Mouse (Mus musculus) CH12.LX (cell line): ENCODE data around the gene Fam20c. TPM values are rescaled to one million over a fixed set of nuclear protein-coding genes. Genes with fewer than 3 reads are reported as not detected.

Source experiments
- DNase-seq: peaks from one replicate; pipeline ENCODE4 v3.0.0-alpha.2; 2013; ENCODE audit errors: extremely low read depth
- H3K27ac ChIP-seq: 2 replicates; pipeline ENCODE4 v1.5.1; 2012; ENCODE audit warnings: low read depth, mild to moderate bottlenecking, control low read depth, moderate library complexity; ENCODE audit not compliant: insufficient read depth
- H3K27me3 ChIP-seq: replicated peaks from 2 replicates; pipeline ENCODE3; 2012; ENCODE audit warnings: inconsistent platforms
- H3K36me3 ChIP-seq, 2 experiments: replicated peaks in 1 of 2; 2 replicates each; pipeline versions ENCODE3 to v1.6.1; 2012; ENCODE audit warnings: inconsistent platforms in 1 of 2, low read length in 1 of 2, mild to moderate bottlenecking in 1 of 2, mixed read lengths in 1 of 2, moderate library complexity in 1 of 2; ENCODE audit not compliant: control insufficient read depth in 1 of 2, insufficient read depth in 1 of 2
- H3K4me1 ChIP-seq, 2 experiments: 2 replicates each; pipeline ENCODE4 v1.6.1; 2012; ENCODE audit warnings: inconsistent platforms in 1 of 2, moderate library complexity in 1 of 2; ENCODE audit not compliant: insufficient read depth in 2 of 2, control insufficient read depth in 1 of 2
- H3K4me2 ChIP-seq: 2 replicates; pipeline ENCODE4 v1.6.1; 2012; ENCODE audit warnings: low read depth, mild to moderate bottlenecking, control low read depth; ENCODE audit not compliant: poor library complexity, insufficient read depth, severe bottlenecking
- H3K4me3 ChIP-seq, 3 experiments: fragments of 150-350 bp in 1 of 3; sonication (generic) in 1 of 3; replicated peaks in 1 of 3; 2 replicates each; pipeline versions ENCODE3 to v1.5.1; 2011 to 2012; ENCODE audit warnings: low read depth in 2 of 3, low read length in 2 of 3, mild to moderate bottlenecking in 2 of 3, moderate library complexity in 2 of 3, control low read depth in 1 of 3, improper control_type of control experiment in 1 of 3, inconsistent platforms in 1 of 3, mixed read lengths in 1 of 3; ENCODE audit not compliant: poor library complexity in 1 of 3
- H3K79me2 ChIP-seq: replicated peaks from 2 replicates; pipeline ENCODE4 v1.6.1; 2012; ENCODE audit warnings: mild to moderate bottlenecking, moderate library complexity; ENCODE audit not compliant: control insufficient read depth, poor library complexity, insufficient read depth, severe bottlenecking; ENCODE audit errors: extremely low read depth
- H3K9ac ChIP-seq: 2 replicates; pipeline ENCODE4 v1.6.1; 2012; ENCODE audit warnings: low read depth, mild to moderate bottlenecking, control low read depth, moderate library complexity; ENCODE audit not compliant: insufficient read depth
- H3K9me3 ChIP-seq: replicated peaks from 2 replicates; pipeline ENCODE3; 2012; ENCODE audit warnings: low read length, inconsistent platforms, mixed read lengths
- E2F4 ChIP-seq: IDR thresholded peaks from 2 replicates; pipeline ENCODE4 v1.6.1; 2011; ENCODE audit warnings: low read depth, low read length, improper control_type of control experiment; ENCODE audit not compliant: insufficient replicate concordance
- ELF1 ChIP-seq: IDR thresholded peaks from 2 replicates; pipeline ENCODE4 v1.6.1; 2014; ENCODE audit warnings: low read depth, mild to moderate bottlenecking, inconsistent platforms, low read length, improper control_type of control experiment
- EP300 ChIP-seq: IDR thresholded peaks from 2 replicates; pipeline ENCODE4 v1.6.1; 2011; ENCODE audit warnings: low read length, improper control_type of control experiment
- ETS1 ChIP-seq: conservative IDR thresholded peaks from 2 replicates; pipeline ENCODE4 v1.6.1; 2012; ENCODE audit warnings: low read depth, mild to moderate bottlenecking, inconsistent platforms, low read length, improper control_type of control experiment, moderate library complexity
- GABPA ChIP-seq: IDR thresholded peaks from 2 replicates; pipeline ENCODE4 v1.6.1; 2012; ENCODE audit warnings: low read depth, low read length, improper control_type of control experiment, inconsistent platforms; ENCODE audit not compliant: insufficient replicate concordance
- KAT2A ChIP-seq: IDR thresholded peaks from 2 replicates; pipeline ENCODE4 v1.6.1; 2012; ENCODE audit warnings: low read length, improper control_type of control experiment, inconsistent platforms; ENCODE audit not compliant: insufficient replicate concordance
- MAX ChIP-seq: IDR thresholded peaks from 2 replicates; pipeline ENCODE4 v1.6.1; 2011; ENCODE audit warnings: low read length, improper control_type of control experiment
- MAZ ChIP-seq: IDR thresholded peaks from 2 replicates; pipeline ENCODE4 v1.6.1; 2012; ENCODE audit warnings: low read depth, mild to moderate bottlenecking, inconsistent platforms, low read length, improper control_type of control experiment, moderate library complexity
- MEF2A ChIP-seq: IDR thresholded peaks from 2 replicates; pipeline ENCODE4 v1.6.1; 2014; ENCODE audit warnings: low read depth, mild to moderate bottlenecking, inconsistent platforms, low read length, improper control_type of control experiment, borderline replicate concordance
- MYC ChIP-seq: IDR thresholded peaks from 2 replicates; pipeline ENCODE4 v1.6.1; 2011; ENCODE audit warnings: low read depth, mild to moderate bottlenecking, improper control_type of control experiment, low read length
- POLR2AphosphoS2 ChIP-seq: IDR thresholded peaks from 2 replicates; pipeline ENCODE4 v1.6.1; 2011; ENCODE audit warnings: low read depth, low read length, improper control_type of control experiment
- RAD21 ChIP-seq: IDR thresholded peaks from 2 replicates; pipeline ENCODE4 v1.6.1; 2011; ENCODE audit warnings: low read depth, mild to moderate bottlenecking, low read length, improper control_type of control experiment, moderate library complexity
- SIN3A ChIP-seq: IDR thresholded peaks from 2 replicates; pipeline ENCODE4 v1.6.1; 2012; ENCODE audit warnings: low read length, improper control_type of control experiment, inconsistent platforms
- TCF12 ChIP-seq: IDR thresholded peaks from 2 replicates; pipeline ENCODE4 v1.6.1; 2014; ENCODE audit warnings: low read depth, mild to moderate bottlenecking, inconsistent platforms, low read length, improper control_type of control experiment
- USF2 ChIP-seq: conservative IDR thresholded peaks from 2 replicates; pipeline ENCODE4 v1.6.1; 2011; ENCODE audit warnings: low read depth, low read length, improper control_type of control experiment
- ZC3H11A ChIP-seq: IDR thresholded peaks from 2 replicates; pipeline ENCODE4 v1.6.1; 2012; ENCODE audit warnings: low read depth, mild to moderate bottlenecking, inconsistent platforms, low read length, improper control_type of control experiment
- ZKSCAN1 ChIP-seq: IDR thresholded peaks from 2 replicates; pipeline ENCODE4 v1.6.1; 2012; ENCODE audit warnings: low read depth, inconsistent platforms, low read length, improper control_type of control experiment, borderline replicate concordance
- ZMIZ1 ChIP-seq: IDR thresholded peaks from 2 replicates; pipeline ENCODE4 v1.6.1; 2012; ENCODE audit warnings: low read depth, mild to moderate bottlenecking, inconsistent platforms, low read length, improper control_type of control experiment
- ZNF384 ChIP-seq: IDR thresholded peaks from 2 replicates; pipeline ENCODE4 v1.6.1; 2012; ENCODE audit warnings: low read depth, low read length, improper control_type of control experiment, inconsistent platforms
- dilution Hi-C: fragments of 300-500 bp; cut with MboI; formaldehyde crosslinking; loops from 2 replicates; pipeline ENCODE4 v1.14.3; 2020; ENCODE audit warnings: low sequenced_read_pairs; ENCODE audit not compliant: extremely low pct_unique_long_range_greater_than_20kb, extremely low pct_ligation_motif_present
- in situ Hi-C: fragments of 300-500 bp; cut with MboI; formaldehyde crosslinking; loops from 3 replicates; pipeline ENCODE4 v1.14.3; 2019; ENCODE audit warnings: low sequenced_read_pairs, low pct_ligation_motif_present, low pct_unique_long_range_greater_than_20kb, mixed read lengths
- polyA plus RNA-seq: library from polyadenylated mRNA; unstranded; fragments of >175 nt; gene quantifications from 2 replicates; pipeline ENCODE4 v1.2.1, GENCODE M21; 2012; ENCODE audit warnings: low read depth; ENCODE audit not compliant: insufficient read length
- total RNA-seq, 2 experiments: library from RNA; depleted of rRNA; stranded (reverse); fragments of 300-350 nt in 1 of 2; fragments of >200 nt in 1 of 2; gene quantifications; 2 replicates each; pipeline ENCODE4 v1.2.3; 2012 to 2014

Fam20c gene
- total and polyA plus RNA-seq, 3 experiments: 0.13 to 0.84 (median 0.15) TPM

DNA sequence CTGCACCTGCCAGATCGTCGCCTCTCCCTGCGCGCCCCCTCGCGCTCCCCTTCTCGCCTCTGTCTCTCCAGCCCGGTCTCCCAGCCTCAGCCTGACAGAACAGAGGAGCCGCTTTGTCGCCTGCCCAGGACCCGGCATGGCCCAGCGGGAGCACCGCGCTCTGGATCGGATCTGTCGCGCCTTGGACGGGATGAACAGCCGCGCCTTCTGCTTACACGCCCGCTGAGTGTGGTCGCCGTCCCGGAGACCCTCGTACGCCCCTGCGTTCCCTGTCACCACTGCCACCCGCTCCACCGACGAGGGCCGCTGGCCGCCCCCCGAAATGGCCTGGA, 773 bp downstream of the Fam20c start:
- Histone ChIP-seq H3K27me3 (peaks cover 17% of the 10 kb centered on the region), H3K9ac (no peak overlapping the region), H3K4me3 (peak overlapping the region in 1 of 3 experiments; percentile 43), H3K9me3 (peaks cover 13% of the 10 kb centered on the region), H3K36me3 (no peaks in the 10 kb centered on the region), H3K79me2 (no peaks in the 10 kb centered on the region), H3K27ac (no peak overlapping the region), H3K4me2 (no peak overlapping the region), H3K4me1 (peaks cover 0 to 6% of the 10 kb centered on the region in 2 experiments; a peak in 2 of 4 replicates)
- in situ Hi-C loops: no loop called here
- TF ChIP-seq KAT2A (no peak), RAD21 (no peak), ZNF384 (no peak), TCF12 (no peak), E2F4 (no peak), MAZ (no peak), MYC (no peak), ZKSCAN1 (no peak), USF2 (no peak), EP300 (no peak), ZMIZ1 (no peak), GABPA (no peak), ZC3H11A (no peak), ETS1 (no peak), ELF1 (no peak)
- dilution Hi-C loops: no loop called here
- no peak for DNase-seq

DNA sequence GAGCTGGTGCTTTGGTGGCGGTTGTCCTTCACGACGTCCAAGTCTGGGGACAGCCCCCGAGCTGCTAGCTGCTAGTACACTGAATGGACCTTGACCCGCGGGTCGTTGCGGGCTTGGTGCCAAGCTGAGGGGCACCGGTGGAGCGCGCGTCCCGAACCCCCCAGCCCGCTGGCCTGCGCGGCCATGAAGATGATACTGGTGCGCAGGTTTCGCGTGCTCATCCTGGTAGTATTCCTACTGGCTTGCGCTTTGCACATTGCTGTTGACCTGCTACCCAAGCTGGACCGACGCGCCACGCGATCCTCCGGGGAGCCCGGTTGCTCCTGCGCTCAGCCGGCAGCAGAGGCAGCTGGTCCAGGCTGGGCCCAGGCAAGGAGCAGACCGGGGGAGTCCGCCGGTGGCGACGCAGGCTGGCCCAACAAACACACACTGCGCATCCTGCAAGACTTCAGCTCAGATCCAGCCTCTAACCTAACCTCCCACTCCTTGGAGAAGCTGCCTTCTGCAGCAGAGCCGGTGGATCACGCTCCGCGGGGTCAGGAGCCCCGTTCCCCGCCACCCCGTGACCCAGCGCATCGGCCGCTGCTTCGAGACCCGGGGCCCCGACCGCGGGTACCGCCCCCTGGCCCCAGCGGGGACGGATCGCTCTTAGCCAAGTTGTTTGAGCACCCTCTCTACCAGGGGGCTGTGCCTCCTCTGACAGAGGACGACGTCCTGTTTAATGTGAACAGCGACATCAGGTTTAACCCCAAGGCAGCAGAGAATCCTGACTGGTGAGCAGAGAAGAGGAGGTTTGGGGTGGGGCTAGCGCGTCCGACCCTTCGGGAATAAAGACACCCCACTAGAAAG, 1.4 kb downstream of the Fam20c start:
- in situ Hi-C loops (no loop called here), dilution Hi-C loops (no loop called here)
- Histone ChIP-seq H3K79me2 (no peaks in the 10 kb centered on the region), H3K9me3 (peaks cover 13% of the 10 kb centered on the region), H3K27me3 (peaks cover 16% of the 10 kb centered on the region), H3K27ac (no peak overlapping the region), H3K9ac (no peak overlapping the region), H3K4me1 (peaks cover 0 to 5% of the 10 kb centered on the region in 2 experiments; a peak in 2 of 4 replicates), H3K4me2 (no peak overlapping the region), H3K36me3 (no peaks in the 10 kb centered on the region), H3K4me3 (no peak overlapping the region)
- DNase-seq: no peak
- TF ChIP-seq POLR2AphosphoS2 (no peak), MAX (no peak), RAD21 (no peak), SIN3A (no peak), USF2 (no peak), MEF2A (no peak)
